Mouse (Mus musculus) kidney, adult 2 months (tissue): ENCODE results near the gene Gatd1.
A peak's percentile ranks its signal among the peaks of the same experiment; 100 is the strongest.

ENCODE experiments used
- CTCF ChIP-seq: fragments of 200-500 bp; conservative IDR thresholded peaks from 2 replicates; pipeline ENCODE4 v1.5.1; 2011; ENCODE audit warnings: low read depth, mild to moderate bottlenecking, control low read depth, low read length, moderate library complexity, mixed read lengths; ENCODE audit not compliant: insufficient read depth, insufficient read length
- POLR2A ChIP-seq: fragments of 200-500 bp; IDR thresholded peaks from one replicate; pipeline ENCODE4 v1.6.1; 2011; ENCODE audit warnings: low read depth, low read length, control low read depth

- TF ChIP-seq CTCF (peak; percentile 99), POLR2A (no peak)
These were observed 10.6 kb downstream of the Gatd1 start for GRCm38 (mm10) chr7:141403305-141403704.
